Mouse (Mus musculus): Measurements from ENCODE around the gene Igfbpl1.

The Igfbpl1 gene

GRCm38 (mm10) chr4:45769791-45770637 is 56.7 kb downstream of the Igfbpl1 start:
- no peak for DNase-seq

- no peak for DNase-seq
Observed at GRCm38 (mm10) chr4:45769141-45769540, 57.6 kb downstream of the Igfbpl1 start.

GRCm38 (mm10) chr4:45767891-45768558 is 58.7 kb downstream of the Igfbpl1 start:
- peak; percentile 26 for DNase-seq

- no peak for DNase-seq
Observed at GRCm38 (mm10) chr4:45766774-45767173, 59.9 kb downstream of the Igfbpl1 start.

GRCm38 (mm10) chr4:45765565-45766201 is 61.0 kb downstream of the Igfbpl1 start:
- DNase-seq = no peak

GRCm38 (mm10) chr4:45765121-45765564 is 61.6 kb downstream of the Igfbpl1 start:
- no peak for DNase-seq

GRCm38 (mm10) chr4:45764141-45764494 is 62.6 kb downstream of the Igfbpl1 start:
- peak; percentile 21 for DNase-seq

GRCm38 (mm10) chr4:45763288-45764140 is 63.2 kb downstream of the Igfbpl1 start:
- DNase-seq = no peak

GRCm38 (mm10) chr4:45762600-45762999 is 64.1 kb downstream of the Igfbpl1 start:
- DNase-seq = no peak
